Mouse (Mus musculus) cerebellum, postnatal 14 days (tissue): ENCODE measurements around the gene Smurf1.

ENCODE experiments used
- DNase-seq, 2 experiments: peaks; one replicate each; pipeline ENCODE4 v3.0.0; 2021; ENCODE audit warnings: mixed read lengths in 2 of 2

Gene Smurf1

GRCm38 (mm10) chr5:144965639-144966351 lies at the start of gene Smurf1:
TSS of gene Smurf1 (minus strand) at chr5:144965847.
- DNase-seq: peak; percentile 90 to 91

- no peak for DNase-seq
These were observed 48.6 kb upstream of the Smurf1 start for GRCm38 (mm10) chr5:145014278-145014677.

- no peak for DNase-seq
These were observed 43.4 kb upstream of the Smurf1 start for GRCm38 (mm10) chr5:145008878-145009659.

GRCm38 (mm10) chr5:145005596-145005995 lies 39.9 kb upstream of the Smurf1 start:
- DNase-seq: no peak

- no peak for DNase-seq
These were observed 38.8 kb upstream of the Smurf1 start for GRCm38 (mm10) chr5:145004495-145004894.

GRCm38 (mm10) chr5:145003362-145003761 lies 37.7 kb upstream of the Smurf1 start:
- no peak for DNase-seq

- peak in 1 of 2 experiments; percentile 26 for DNase-seq
These were observed 32.8 kb upstream of the Smurf1 start for GRCm38 (mm10) chr5:144998491-144998890.

- DNase-seq: no peak
These were observed 24.8 kb upstream of the Smurf1 start for GRCm38 (mm10) chr5:144990481-144990880.

- no peak for DNase-seq
These were observed 24.4 kb upstream of the Smurf1 start for GRCm38 (mm10) chr5:144990051-144990450.

GRCm38 (mm10) chr5:144989061-144989405 lies 23.4 kb upstream of the Smurf1 start:
- DNase-seq: no peak

GRCm38 (mm10) chr5:144988340-144989060 lies 22.9 kb upstream of the Smurf1 start:
- DNase-seq: peak; percentile 65 to 73

GRCm38 (mm10) chr5:144987561-144987960 lies 21.9 kb upstream of the Smurf1 start:
- no peak for DNase-seq

GRCm38 (mm10) chr5:144984839-144985238 lies 19.2 kb upstream of the Smurf1 start:
- no peak for DNase-seq

- DNase-seq: no peak
These were observed 17.6 kb upstream of the Smurf1 start for GRCm38 (mm10) chr5:144983227-144983626.

- no peak for DNase-seq
These were observed 13.5 kb upstream of the Smurf1 start for GRCm38 (mm10) chr5:144979110-144979509.

GRCm38 (mm10) chr5:144978533-144979107 lies 13.0 kb upstream of the Smurf1 start:
- DNase-seq: peak in 1 of 2 experiments; percentile 40

GRCm38 (mm10) chr5:144971266-144971665 lies 5.6 kb upstream of the Smurf1 start:
- no peak for DNase-seq

GRCm38 (mm10) chr5:144964872-144965638 lies 592 bp downstream of the Smurf1 start:
- DNase-seq: peak; percentile 79 to 86

- DNase-seq: no peak
These were observed 1.2 kb downstream of the Smurf1 start for GRCm38 (mm10) chr5:144964465-144964864.

GRCm38 (mm10) chr5:144963817-144964261 lies 1.8 kb downstream of the Smurf1 start:
- DNase-seq: peak in 1 of 2 experiments; percentile 57

GRCm38 (mm10) chr5:144963401-144963800 lies 2.2 kb downstream of the Smurf1 start:
- DNase-seq: peak; percentile 58 to 61

GRCm38 (mm10) chr5:144958271-144958670 lies 7.4 kb downstream of the Smurf1 start:
- peak; percentile 69 to 78 for DNase-seq
